ENCODE assay signal across 28 mouse cellular contexts in the genomic region with DNA sequence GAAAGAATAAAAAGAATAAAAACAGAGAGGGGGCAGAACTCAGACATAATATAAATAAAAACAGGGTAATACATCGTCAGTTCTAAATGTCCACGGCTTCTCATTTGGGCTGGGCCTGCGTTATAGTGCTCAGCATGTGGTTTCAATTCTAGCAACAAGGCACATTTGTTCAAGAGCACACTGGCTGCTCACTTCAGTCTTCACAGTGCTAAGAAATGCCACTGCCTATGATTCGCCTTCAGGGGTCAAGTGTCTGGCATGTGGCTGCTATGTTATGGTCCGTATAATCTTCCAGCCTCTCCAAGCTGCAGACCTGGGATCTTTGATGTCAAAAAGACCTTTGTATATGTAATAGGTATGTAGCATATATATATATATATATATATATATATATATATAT.
DNase-seq lines count a peak whose midpoint lies in the region; ATAC-seq lines count a peak whose summit lies in the region.
"Had no signal": no experiment of that assay in that cellular context is flagged by ENCODE, and none has a peak within 500 bp of the region (broad histone marks: within the 10 kb centered on the region; RNA-seq: fewer than 3 reads in every experiment).

No protein-coding gene starts in this region.

- H3K4me2 ChIP-seq in embryonic facial prominence, embryonic 13.5 days = no peak overlapping the region
- H3K4me2 ChIP-seq in limb, embryonic 12.5 days = no peak overlapping the region
- H3K4me2 ChIP-seq: liver, embryonic 12.5 days; neural tube, embryonic 12.5 days had no signal

- H3K4me3 ChIP-seq in embryonic facial prominence, embryonic 13.5 days = no peak overlapping the region
- H3K4me3 ChIP-seq in limb, embryonic 12.5 days (replicated peaks) = no peak overlapping the region
- H3K4me3 ChIP-seq: forebrain, embryonic 10.5 days; liver, embryonic 12.5 days; midbrain, embryonic 10.5 days; myocyte; neural tube, embryonic 12.5 days had no signal

- peak; percentile 64; the same call in 1 of the 2 replicates for ATAC-seq in embryonic facial prominence, embryonic 13.5 days (ENCODE audit: insufficient number of reproducible peaks, insufficient read depth, low FRiP score, low TSS enrichment, low read depth)
- peak; percentile 75 for ATAC-seq in limb, embryonic 12.5 days (ENCODE audit: insufficient number of reproducible peaks, insufficient read depth, low FRiP score, low TSS enrichment, low read depth)
- ATAC-seq: activated CD4-positive, CD25-positive, alpha-beta regulatory T cell, adult 4 months; forebrain, embryonic 16.5 days; hindbrain, postnatal 0 days; intestine, embryonic 16.5 days; liver, embryonic 12.5 days had no signal

- no peaks in the 10 kb centered on the region for H3K27me3 ChIP-seq in embryonic facial prominence, embryonic 13.5 days
- no peaks in the 10 kb centered on the region for H3K27me3 ChIP-seq in limb, embryonic 12.5 days
- H3K27me3 ChIP-seq: liver, embryonic 12.5 days; neural tube, embryonic 12.5 days had no signal

- no peaks in the 10 kb centered on the region for H3K36me3 ChIP-seq in embryonic facial prominence, embryonic 13.5 days
- H3K36me3 ChIP-seq in limb, embryonic 12.5 days = no peaks in the 10 kb centered on the region
- H3K36me3 ChIP-seq: forebrain, embryonic 10.5 days; liver, embryonic 12.5 days; midbrain, embryonic 10.5 days; neural tube, embryonic 12.5 days had no signal

- H3K27ac ChIP-seq in embryonic facial prominence, embryonic 13.5 days = peak overlapping the region; percentile 71
- peak overlapping the region; percentile 80; the same call in 1 of the 2 replicates for H3K27ac ChIP-seq in limb, embryonic 12.5 days
- H3K27ac ChIP-seq: forebrain, embryonic 10.5 days; hindbrain, postnatal 0 days; kidney, postnatal 0 days; liver, embryonic 12.5 days; macrophage; midbrain, embryonic 10.5 days; neural tube, embryonic 12.5 days had no signal

- no peak overlapping the region for H3K9ac ChIP-seq in embryonic facial prominence, embryonic 13.5 days
- no peak overlapping the region for H3K9ac ChIP-seq in limb, embryonic 12.5 days (replicated peaks)
- H3K9ac ChIP-seq: liver, embryonic 12.5 days; neural tube, embryonic 12.5 days had no signal

- 23% methylated on average over 5 of the region's 5 CpGs for WGBS in embryonic facial prominence, embryonic 13.5 days
- 8% methylated on average over 5 of the region's 5 CpGs for WGBS in limb, embryonic 12.5 days

- H3K4me1 ChIP-seq in embryonic facial prominence, embryonic 13.5 days = peaks cover 13% of the 10 kb centered on the region
- H3K4me1 ChIP-seq in limb, embryonic 12.5 days (replicated peaks) = peaks cover 24% of the 10 kb centered on the region
- H3K4me1 ChIP-seq: forebrain, embryonic 10.5 days; liver, embryonic 12.5 days; midbrain, embryonic 10.5 days; neural tube, embryonic 12.5 days had no signal

- DNase-seq in 3T3-L1 (ENCODE audit: low read depth, low spot score) = peak; percentile 8
- peak; percentile 58 for DNase-seq in embryo, embryonic 10.5 days (ENCODE audit: low spot score)
- DNase-seq in left cerebral cortex, adult 8-10 months (ENCODE audit: low spot score in 2 of 2) = no peak
- DNase-seq in ovary, adult 18-20 months (ENCODE audit: low spot score) = no peak
- DNase-seq in spleen, adult 18-20 months = no peak
- DNase-seq: adrenal gland, adult 2 months; B cell, adult 2 months; cerebellum, adult 2 months; cerebellum, postnatal 14 days; heart, postnatal 14 days; kidney, adult 8-10 months; layer of hippocampus, postnatal 36 days; lung, adult 18-20 months; lung, postnatal 10 days; thymus, postnatal 14 days had no signal

- no peaks in the 10 kb centered on the region for H3K9me3 ChIP-seq in embryonic facial prominence, embryonic 13.5 days
- H3K9me3 ChIP-seq in limb, embryonic 12.5 days = no peaks in the 10 kb centered on the region
- H3K9me3 ChIP-seq: forebrain, embryonic 10.5 days; liver, embryonic 12.5 days; midbrain, embryonic 10.5 days; neural tube, embryonic 12.5 days had no signal

Comparison
In these comparisons a context has a peak if more than half of its experiments do, and no peak if none do; other contexts are left out.
1. DNase-seq: peak in 3T3-L1 (single experiment) and embryo, embryonic 10.5 days (single experiment); none in left cerebral cortex, adult 8-10 months (0 of 2), ovary, adult 18-20 months (single experiment) and spleen, adult 18-20 months (0 of 2).